In the genomic region with DNA sequence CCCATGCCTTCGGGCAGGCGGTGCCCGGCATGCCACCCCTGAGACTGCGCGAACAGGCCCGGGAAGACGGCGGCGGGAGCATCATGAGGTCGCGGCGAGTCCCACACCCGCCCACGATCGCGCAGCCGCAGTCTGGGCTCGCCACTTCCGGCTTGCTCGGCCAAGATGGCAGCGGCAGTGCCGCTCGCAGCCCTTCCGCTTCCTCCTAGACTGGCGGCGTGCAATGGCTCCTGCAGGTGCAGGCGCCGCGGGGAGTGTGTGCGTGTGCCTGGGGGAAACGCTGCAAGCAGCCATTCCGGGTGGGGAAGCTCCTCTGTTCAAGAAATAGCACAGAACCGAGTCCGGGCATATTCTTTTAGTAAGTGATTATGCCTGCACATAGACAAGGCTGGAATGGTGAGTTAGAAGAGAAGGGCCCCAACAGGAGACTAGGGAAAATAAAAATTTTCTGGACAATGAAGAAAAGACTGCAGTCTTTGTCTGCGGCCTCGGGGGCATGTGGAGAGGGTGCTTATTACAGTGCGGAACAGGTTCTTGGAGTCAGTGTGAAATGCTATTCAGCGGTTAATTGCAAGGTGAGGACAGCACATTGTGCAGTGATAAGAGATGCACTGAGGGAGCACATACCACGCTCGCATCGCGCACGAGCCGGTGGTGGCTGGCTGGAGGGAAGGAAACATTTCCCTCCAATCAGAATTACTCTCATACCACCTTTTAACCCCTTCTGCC, we compare ENCODE assay signal across 8 mouse cellular contexts.
DNase-seq lines count a peak whose midpoint lies in the region; ATAC-seq and TF ChIP-seq lines count a peak whose summit lies in the region.

No protein-coding gene starts in this region.

- peaks cover 61% of the 10 kb centered on the region for H3K4me1 ChIP-seq in embryonic facial prominence, embryonic 10.5 days
- peaks cover 14% of the 10 kb centered on the region for H3K4me1 ChIP-seq in intestine, postnatal 0 days (replicated peaks; ENCODE audit: control insufficient read depth, insufficient read depth, low read length)
- peaks cover 32% of the 10 kb centered on the region for H3K4me1 ChIP-seq in midbrain, embryonic 10.5 days

- ATAC-seq in granulocyte monocyte progenitor cell, adult 5-6 weeks (replicated peaks; ENCODE audit: poor library complexity, severe bottlenecking) = peak; percentile 94
- ATAC-seq in intestine, postnatal 0 days = peak; percentile 90

- intact Hi-C loops in left cerebral cortex, postnatal 36 days (cut with DNase I) = loop anchor here (2.0 to 5.0 kb wide), 3 partner anchors 59 to 126 kb away; no protein-coding TSS in a partner anchor

- peak; percentile 26; the same call in 1 of the 2 replicates for TF ChIP-seq CTCF in intestine, postnatal 0 days (IDR thresholded peaks at IDR 0.05; ENCODE audit: low read depth)

- H3K36me3 ChIP-seq in embryonic facial prominence, embryonic 10.5 days (replicated peaks) = peaks cover 5% of the 10 kb centered on the region
- no peaks in the 10 kb centered on the region for H3K36me3 ChIP-seq in intestine, postnatal 0 days (ENCODE audit: control insufficient read depth, insufficient read depth)
- H3K36me3 ChIP-seq in midbrain, embryonic 10.5 days = peaks cover 4% of the 10 kb centered on the region; the same call in 1 of the 2 replicates

- H3K9ac ChIP-seq in intestine, postnatal 0 days (ENCODE audit: low read depth, low read length) = peak overlapping the region; percentile 70

- DNase-seq in adrenal gland, postnatal 10 days = peak; percentile 95
- DNase-seq in embryonic facial prominence, embryonic 10.5 days (ENCODE audit: low spot score) = peak; percentile 93
- peak; percentile 91 to 95 for DNase-seq in left cerebral cortex, postnatal 36 days (ENCODE audit: low spot score in 2 of 2)
- peak; percentile 93 for DNase-seq in midbrain, embryonic 10.5 days (ENCODE audit: low spot score)
- peak; percentile 88 to 91 for DNase-seq in right cerebral cortex, postnatal 36 days (ENCODE audit: low spot score in 2 of 2)
- peak; percentile 86 to 91 for DNase-seq in urinary bladder, postnatal 4 days (ENCODE audit: low spot score in 2 of 2)

- peak overlapping the region; percentile 81 for H3K4me2 ChIP-seq in intestine, postnatal 0 days (replicated peaks; ENCODE audit: low read depth)

- H3K4me3 ChIP-seq in embryonic facial prominence, embryonic 10.5 days = peak overlapping the region; percentile 71
- H3K4me3 ChIP-seq in intestine, postnatal 0 days (ENCODE audit: low read depth, low read length) = peak overlapping the region; percentile 61
- H3K4me3 ChIP-seq in midbrain, embryonic 10.5 days = peak overlapping the region; percentile 61

- peak overlapping the region; percentile 94 for H3K27ac ChIP-seq in embryonic facial prominence, embryonic 10.5 days (replicated peaks)
- peak overlapping the region; percentile 86 for H3K27ac ChIP-seq in intestine, postnatal 0 days (ENCODE audit: low read depth, low read length)
- H3K27ac ChIP-seq in midbrain, embryonic 10.5 days (replicated peaks) = peak overlapping the region; percentile 94

- no peaks in the 10 kb centered on the region for H3K9me3 ChIP-seq in embryonic facial prominence, embryonic 10.5 days
- no peaks in the 10 kb centered on the region for H3K9me3 ChIP-seq in intestine, postnatal 0 days (ENCODE audit: control insufficient read depth)
- no peaks in the 10 kb centered on the region for H3K9me3 ChIP-seq in midbrain, embryonic 10.5 days (replicated peaks)

- WGBS in embryonic facial prominence, embryonic 10.5 days = 1% methylated on average over 44 of the region's 44 CpGs
- WGBS in intestine, postnatal 0 days = under 1% methylated on average over 44 of the region's 44 CpGs
- WGBS in midbrain, embryonic 10.5 days = 1% methylated on average over 44 of the region's 44 CpGs

- no peaks in the 10 kb centered on the region for H3K27me3 ChIP-seq in embryonic facial prominence, embryonic 10.5 days (replicated peaks; ENCODE audit: low read depth, poor library complexity, severe bottlenecking)
- H3K27me3 ChIP-seq in intestine, postnatal 0 days (replicated peaks; ENCODE audit: control insufficient read depth, insufficient read depth, low read length) = no peaks in the 10 kb centered on the region
- peaks cover 29% of the 10 kb centered on the region; the same call in 1 of the 2 replicates for H3K27me3 ChIP-seq in midbrain, embryonic 10.5 days (ENCODE audit: low read depth, poor library complexity, severe bottlenecking)

Comparison
In these comparisons a context has a peak if more than half of its experiments do, and no peak if none do; other contexts are left out.
1. Peak in every context shown above with its lines: DNase-seq, ATAC-seq, H3K4me3 ChIP-seq and H3K27ac ChIP-seq.